Mouse (Mus musculus): ENCODE measurements around the gene Abraxas2. TPM values are rescaled to one million over a fixed set of nuclear protein-coding genes. Genes with fewer than 3 reads are reported as not detected.

The Abraxas2 gene
- polyA plus RNA-seq, 1 experiment from 2014 or later = 39.6 TPM

DNA sequence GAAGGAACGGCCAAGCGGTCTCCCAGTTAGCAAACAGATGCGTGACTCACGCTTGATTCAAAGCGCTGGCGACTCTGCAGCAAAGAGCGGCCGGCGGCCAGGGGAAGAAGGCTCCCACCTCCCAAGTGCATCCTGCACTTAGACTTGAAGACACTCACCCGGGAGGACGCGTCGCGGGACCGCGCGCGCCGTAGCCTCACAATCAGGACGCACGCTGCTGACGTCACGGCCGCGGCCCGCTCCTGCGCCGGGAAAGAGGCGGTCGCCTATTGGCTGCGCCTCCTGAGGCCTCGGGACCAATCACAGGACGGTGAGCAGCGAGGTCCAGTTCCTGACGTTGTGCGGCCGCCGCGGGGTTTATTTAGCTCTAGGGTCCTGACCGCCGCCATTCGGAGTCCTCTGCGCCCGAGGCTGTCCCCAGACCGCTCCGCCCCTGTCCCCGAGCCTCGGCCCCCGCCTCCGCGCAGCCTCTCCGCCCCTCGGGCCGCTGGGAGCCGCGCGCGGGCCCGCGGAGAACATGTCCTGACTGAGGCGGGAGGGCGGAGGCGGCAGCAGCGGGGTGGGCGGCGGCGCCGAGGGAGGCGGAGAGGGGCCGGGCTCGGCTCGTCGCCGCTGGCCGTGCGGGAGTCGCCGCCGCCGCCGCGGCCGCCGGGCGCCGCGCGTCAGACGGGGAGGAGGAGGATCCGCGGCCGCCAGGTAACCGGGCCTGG lies 72.0 kb downstream of the Abraxas2 start, which contains the start of gene Zranb1:
Zranb1 (plus strand) TSS at position 293 of the 710 bp plus-strand sequence.
- ATAC-seq (ENCODE audit: insufficient read depth) (peak; percentile 100), DNase-seq (peak; percentile 99)
- under 1% methylated on average over 74 of the region's 93 CpGs for WGBS
- no peak for TF ChIP-seq CTCF (IDR thresholded peaks at IDR 0.05; ENCODE audit: low read depth)
- H3K9me3 ChIP-seq (ENCODE audit: low read depth, low read length) = no peaks in the 10 kb centered on the region
- no peaks in the 10 kb centered on the region for H3K36me3 ChIP-seq (ENCODE audit: insufficient read depth)
- 0 out of 2 replicates have a peak, but pooled peaks cover 7% of the 10 kb centered on the region for H3K4me1 ChIP-seq (ENCODE audit: insufficient read depth)
- H3K27ac ChIP-seq (ENCODE audit: low read depth) = peak within 1 kb of the TSS; percentile 99
- no peaks in the 10 kb centered on the region for H3K27me3 ChIP-seq (ENCODE audit: insufficient read depth, low read length)
- peak within 1 kb of the TSS; percentile 93 for H3K4me3 ChIP-seq (ENCODE audit: low read depth, low read length)
- H3K9ac ChIP-seq = peak within 1 kb of the TSS; percentile 95
- peak within 1 kb of the TSS; percentile 79 for H3K4me2 ChIP-seq

DNA sequence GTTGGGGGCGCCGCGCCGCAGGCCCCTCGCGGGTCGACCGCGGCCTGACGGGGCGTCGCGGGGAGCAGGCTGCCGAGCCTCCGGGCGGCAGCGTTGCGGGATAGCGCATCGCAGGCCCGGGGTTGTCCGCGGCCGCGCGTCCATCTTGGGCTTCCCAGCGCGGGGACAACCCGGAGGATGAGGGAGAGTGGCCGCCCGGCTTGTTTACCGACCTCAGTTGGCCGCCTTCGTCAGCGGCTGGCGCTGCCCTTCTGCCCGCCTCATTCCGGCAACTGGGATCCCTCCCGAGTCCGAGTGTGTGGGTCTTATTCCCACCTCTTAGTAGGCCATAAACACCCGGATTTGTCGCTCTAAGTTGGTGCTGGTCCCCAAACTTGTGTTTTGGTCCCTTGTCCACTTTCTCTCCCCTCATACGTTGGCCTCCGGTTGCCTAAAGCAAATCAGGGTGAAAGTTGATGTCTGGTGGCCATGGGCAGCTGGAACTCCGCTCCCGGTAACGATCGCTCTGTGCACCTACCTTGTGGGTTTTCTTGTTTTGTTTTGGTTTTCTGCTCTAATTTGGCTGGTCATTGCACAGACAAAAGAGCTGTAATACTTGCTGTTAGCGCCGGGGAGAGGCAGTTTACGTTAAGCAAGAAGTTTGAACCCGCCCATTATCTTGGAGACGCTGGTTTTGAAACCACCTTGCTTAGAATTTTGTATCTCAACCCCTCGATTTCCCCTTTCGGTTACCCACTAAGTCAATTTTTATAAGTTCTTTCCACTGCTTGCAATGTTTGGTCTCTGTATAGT lies 72.7 kb downstream of the Abraxas2 start:
- Histone ChIP-seq H3K4me3 (ENCODE audit: low read depth, low read length) (peak overlapping the region; percentile 93), H3K4me2 (peak overlapping the region; percentile 79), H3K9me3 (ENCODE audit: low read depth, low read length) (no peaks in the 10 kb centered on the region), H3K4me1 (ENCODE audit: insufficient read depth) (0 out of 2 replicates have a peak, but pooled peaks cover 7% of the 10 kb centered on the region), H3K27ac (ENCODE audit: low read depth) (peak overlapping the region; percentile 99), H3K9ac (peak overlapping the region; percentile 95), H3K27me3 (ENCODE audit: insufficient read depth, low read length) (no peaks in the 10 kb centered on the region), H3K36me3 (ENCODE audit: insufficient read depth) (no peaks in the 10 kb centered on the region)
- TF ChIP-seq CTCF (IDR thresholded peaks at IDR 0.05; ENCODE audit: low read depth) = no peak
- DNase-seq (peak; percentile 58), ATAC-seq (ENCODE audit: insufficient read depth) (no peak)
- WGBS = under 1% methylated on average over 55 of the region's 55 CpGs

DNA sequence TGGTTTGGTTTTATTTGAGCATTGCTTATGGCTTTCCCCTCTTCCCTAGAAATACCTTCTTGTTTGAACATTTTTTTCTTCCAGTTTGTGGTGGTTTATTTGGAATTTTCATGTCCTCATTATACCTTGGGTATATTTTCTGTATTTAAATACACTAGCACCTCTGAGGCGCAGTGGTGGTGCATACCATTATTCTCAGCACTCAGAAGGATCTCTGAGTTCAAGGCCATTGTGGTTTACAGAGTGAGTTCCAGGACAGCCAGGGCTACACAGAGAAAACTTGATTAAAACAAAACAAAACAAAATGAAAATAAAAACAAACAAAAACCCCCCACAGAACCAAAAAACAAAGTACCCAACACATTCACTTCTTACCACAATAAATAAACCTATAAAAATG lies 74.3 kb downstream of the Abraxas2 start:
- DNase-seq (no peak), ATAC-seq (ENCODE audit: insufficient read depth) (no peak)
- no peak overlapping the region for H3K9ac ChIP-seq
- 0 out of 2 replicates have a peak, but pooled peaks cover 7% of the 10 kb centered on the region for H3K4me1 ChIP-seq (ENCODE audit: insufficient read depth)
- H3K4me3 ChIP-seq (ENCODE audit: low read depth, low read length) = no peak overlapping the region
- TF ChIP-seq CTCF (IDR thresholded peaks at IDR 0.05; ENCODE audit: low read depth) = no peak
- no peaks in the 10 kb centered on the region for H3K9me3 ChIP-seq (ENCODE audit: low read depth, low read length)
- no peaks in the 10 kb centered on the region for H3K36me3 ChIP-seq (ENCODE audit: insufficient read depth)
- 71% methylated on average over 1 of the region's 1 CpGs for WGBS
- H3K4me2 ChIP-seq = no peak overlapping the region
- no peak overlapping the region for H3K27ac ChIP-seq (ENCODE audit: low read depth)
- H3K27me3 ChIP-seq (ENCODE audit: insufficient read depth, low read length) = no peaks in the 10 kb centered on the region

Other genes starting within 250 kb of the Abraxas2 start
- gene Lhpp, start 248.6 kb upstream of the Abraxas2 start, polyA plus RNA-seq (2014; fragmentation: Nextera tagmentation; extraction: Ambion mirVana) = 21.7 and 22.8 TPM in 2 replicates
- gene Fam53b, start 45.3 kb upstream of the Abraxas2 start, polyA plus RNA-seq (2014; fragmentation: Nextera tagmentation; extraction: Ambion mirVana) = 31.2 and 32.4 TPM in 2 replicates
- gene Eef1akmt2, start 6.6 kb upstream of the Abraxas2 start, polyA plus RNA-seq (2014; fragmentation: Nextera tagmentation; extraction: Ambion mirVana) = 55.6 and 61.8 TPM in 2 replicates
- gene Zranb1, start 71.9 kb downstream of the Abraxas2 start, polyA plus RNA-seq (2014; fragmentation: Nextera tagmentation; extraction: Ambion mirVana) = 15.0 and 15.5 TPM in 2 replicates